Mouse (Mus musculus) kidney, postnatal 0 days (tissue): Measurements from ENCODE around the gene Arhgap24. TPM values are rescaled to one million over a fixed set of nuclear protein-coding genes. Genes with fewer than 3 reads are reported as not detected.
A peak's percentile ranks its signal among the peaks of the same experiment; 100 is the strongest.

Source experiments
- ATAC-seq: fragments of 200-750 bp; cut with Nextera tagmentation; replicated peaks from 2 replicates; pipeline ENCODE4 v1.8.0; 2017; ENCODE audit warnings: low read depth, moderate number of reproducible peaks, moderate TSS enrichment, moderate library complexity; ENCODE audit not compliant: low FRiP score
- DNase-seq: peaks from one replicate; pipeline ENCODE4 v3.0.0-alpha.2; 2016; ENCODE audit warnings: low spot score
- H3K27ac ChIP-seq: fragments of 300-500 bp; sonication (generic); 2 replicates; pipeline ENCODE4 v1.5.1; 2014; ENCODE audit warnings: mild to moderate bottlenecking
- H3K27me3 ChIP-seq: fragments of 300-500 bp; sonication (generic); 2 replicates; pipeline ENCODE4 v1.6.1; 2014; ENCODE audit warnings: low read length, mixed read lengths; ENCODE audit not compliant: insufficient read depth
- H3K36me3 ChIP-seq: fragments of 300-500 bp; sonication (generic); 2 replicates; pipeline ENCODE4 v1.6.1; 2014; ENCODE audit warnings: low read length, mixed read lengths; ENCODE audit not compliant: insufficient read depth
- H3K4me1 ChIP-seq: fragments of 300-500 bp; sonication (generic); replicated peaks from 2 replicates; pipeline ENCODE4 v1.6.1; 2014; ENCODE audit warnings: antibody characterized with exemption, low read length, mixed read lengths; ENCODE audit not compliant: insufficient read depth
- H3K4me2 ChIP-seq: fragments of 300-500 bp; sonication (generic); 2 replicates; pipeline ENCODE4 v1.6.1; 2014; ENCODE audit warnings: mild to moderate bottlenecking, low read length, moderate library complexity, mixed read lengths
- H3K4me3 ChIP-seq: fragments of 300-500 bp; sonication (generic); replicated peaks from 2 replicates; pipeline ENCODE4 v1.5.1; 2014; ENCODE audit warnings: low read depth, low read length
- H3K9ac ChIP-seq: fragments of 300-500 bp; sonication (generic); 2 replicates; pipeline ENCODE4 v1.6.1; 2014; ENCODE audit warnings: low read depth, low read length
- H3K9me3 ChIP-seq: fragments of 300-500 bp; sonication (generic); replicated peaks from 2 replicates; pipeline ENCODE4 v1.6.1; 2016; ENCODE audit warnings: low read length, inconsistent platforms, mixed read lengths
- CTCF ChIP-seq: IDR thresholded peaks from 2 replicates; pipeline ENCODE4 v1.5.1; 2016; ENCODE audit warnings: antibody characterized with exemption, low read depth, mild to moderate bottlenecking, moderate library complexity
- WGBS: fragments of 180-500 bp; shearing (Covaris S2); extraction: QIAGEN DNeasy Blood & Tissue Kit; methylation state at CpG from one replicate; pipeline ENCODE4 v1.1.7; 2014; 5-methylcytosine and 5-hydroxymethylcytosine counted together
- polyA plus RNA-seq: library from polyadenylated mRNA; unstranded; fragments of >200 nt; fragmentation: Nextera tagmentation; extraction: Ambion mirVana; gene quantifications from 2 replicates; pipeline ENCODE4 v1.2.1, GENCODE M21; 2015

Arhgap24 gene
- polyA plus RNA-seq, 1 experiment from 2014 or later: 99.9 TPM

- H3K9me3 ChIP-seq: no peaks in the 10 kb centered on the region
- no peak; the same call in 1 of the 2 replicates for TF ChIP-seq CTCF
- H3K36me3 ChIP-seq: no peaks in the 10 kb centered on the region
- 52% methylated on average over 4 of the region's 4 CpGs for WGBS
- H3K4me2 ChIP-seq: no peak overlapping the region
- no peak for DNase-seq
- ATAC-seq: no peak
- no peaks in the 10 kb centered on the region for H3K27me3 ChIP-seq
- no peaks in the 10 kb centered on the region for H3K4me1 ChIP-seq
- no peak overlapping the region for H3K4me3 ChIP-seq
- no peak overlapping the region for H3K27ac ChIP-seq
- no peak overlapping the region for H3K9ac ChIP-seq
Observed at GRCm38 (mm10) chr5:102791273-102791672, 310.1 kb downstream of the Arhgap24 start.

- Histone ChIP-seq H3K4me3 (no peak overlapping the region), H3K27ac (no peak overlapping the region), H3K27me3 (no peaks in the 10 kb centered on the region), H3K4me1 (no peaks in the 10 kb centered on the region), H3K9me3 (no peaks in the 10 kb centered on the region), H3K4me2 (no peak overlapping the region), H3K9ac (no peak overlapping the region), H3K36me3 (no peaks in the 10 kb centered on the region)
- 80% methylated on average over 11 of the region's 11 CpGs for WGBS
- ATAC-seq (no peak), DNase-seq (no peak)
- TF ChIP-seq CTCF: no peak
Observed at GRCm38 (mm10) chr5:102793536-102793935, 312.3 kb downstream of the Arhgap24 start.

- Histone ChIP-seq H3K27ac (no peak overlapping the region), H3K4me2 (no peak overlapping the region), H3K9me3 (no peaks in the 10 kb centered on the region), H3K4me1 (0 out of 2 replicates have a peak, but pooled peaks cover 4% of the 10 kb centered on the region), H3K36me3 (no peaks in the 10 kb centered on the region), H3K4me3 (no peak overlapping the region), H3K27me3 (no peaks in the 10 kb centered on the region), H3K9ac (no peak overlapping the region)
- no peak for ATAC-seq
- 79% methylated on average over 3 of the region's 3 CpGs for WGBS
- DNase-seq: no peak
- TF ChIP-seq CTCF: no peak
Observed at GRCm38 (mm10) chr5:102801469-102801868, 320.3 kb downstream of the Arhgap24 start.

- H3K4me3 ChIP-seq: no peak overlapping the region
- H3K36me3 ChIP-seq: no peaks in the 10 kb centered on the region
- H3K9ac ChIP-seq: no peak overlapping the region
- DNase-seq: no peak
- H3K27me3 ChIP-seq: no peaks in the 10 kb centered on the region
- no peaks in the 10 kb centered on the region for H3K9me3 ChIP-seq
- TF ChIP-seq CTCF: no peak
- no peak for ATAC-seq
- no peak overlapping the region for H3K27ac ChIP-seq
- H3K4me1 ChIP-seq: 0 out of 2 replicates have a peak, but pooled peaks cover 4% of the 10 kb centered on the region
- WGBS: 67% methylated on average over 6 of the region's 6 CpGs
- H3K4me2 ChIP-seq: no peak overlapping the region
Observed at GRCm38 (mm10) chr5:102802833-102803232, 321.6 kb downstream of the Arhgap24 start.

GRCm38 (mm10) chr5:102803675-102804074 lies 322.5 kb downstream of the Arhgap24 start:
- Histone ChIP-seq H3K27me3 (no peaks in the 10 kb centered on the region), H3K4me1 (0 out of 2 replicates have a peak, but pooled peaks cover 4% of the 10 kb centered on the region), H3K36me3 (no peaks in the 10 kb centered on the region), H3K27ac (peak overlapping the region; percentile 25; the same call in 1 of the 2 replicates), H3K4me2 (no peak overlapping the region), H3K9me3 (no peaks in the 10 kb centered on the region), H3K9ac (no peak overlapping the region), H3K4me3 (no peak overlapping the region)
- peak; percentile 84 for ATAC-seq
- WGBS: 26% methylated on average over 4 of the region's 4 CpGs
- DNase-seq: peak; percentile 75
- no peak for TF ChIP-seq CTCF

- DNase-seq (no peak), ATAC-seq (no peak)
- Histone ChIP-seq H3K9me3 (no peaks in the 10 kb centered on the region), H3K4me1 (0 out of 2 replicates have a peak, but pooled peaks cover 7% of the 10 kb centered on the region), H3K9ac (no peak overlapping the region), H3K27me3 (no peaks in the 10 kb centered on the region), H3K4me2 (no peak overlapping the region), H3K27ac (no peak overlapping the region), H3K4me3 (no peak overlapping the region), H3K36me3 (no peaks in the 10 kb centered on the region)
- no peak for TF ChIP-seq CTCF
Observed at GRCm38 (mm10) chr5:102807518-102807917, 326.3 kb downstream of the Arhgap24 start.

- no peaks in the 10 kb centered on the region for H3K36me3 ChIP-seq
- H3K4me2 ChIP-seq: no peak overlapping the region
- no peaks in the 10 kb centered on the region for H3K9me3 ChIP-seq
- 38% methylated on average over 7 of the region's 7 CpGs for WGBS
- H3K27ac ChIP-seq: 0 out of 2 replicates have a peak overlapping the region, but pooled peaks have one; percentile 56
- no peak overlapping the region for H3K9ac ChIP-seq
- ATAC-seq (no peak), DNase-seq (no peak)
- no peaks in the 10 kb centered on the region for H3K27me3 ChIP-seq
- H3K4me3 ChIP-seq: no peak overlapping the region
- TF ChIP-seq CTCF: no peak
- H3K4me1 ChIP-seq: 0 out of 2 replicates have a peak, but pooled peaks cover 7% of the 10 kb centered on the region
Observed at GRCm38 (mm10) chr5:102810366-102810957, 329.3 kb downstream of the Arhgap24 start.
